Mouse (Mus musculus): ENCODE data around the gene Lcmt1. TPM values are rescaled to one million over a fixed set of nuclear protein-coding genes. Genes with fewer than 3 reads are reported as not detected.

The Lcmt1 gene
- total RNA-seq, 2 experiments from 2014 or later = 29.4 to 29.7 TPM

DNA sequence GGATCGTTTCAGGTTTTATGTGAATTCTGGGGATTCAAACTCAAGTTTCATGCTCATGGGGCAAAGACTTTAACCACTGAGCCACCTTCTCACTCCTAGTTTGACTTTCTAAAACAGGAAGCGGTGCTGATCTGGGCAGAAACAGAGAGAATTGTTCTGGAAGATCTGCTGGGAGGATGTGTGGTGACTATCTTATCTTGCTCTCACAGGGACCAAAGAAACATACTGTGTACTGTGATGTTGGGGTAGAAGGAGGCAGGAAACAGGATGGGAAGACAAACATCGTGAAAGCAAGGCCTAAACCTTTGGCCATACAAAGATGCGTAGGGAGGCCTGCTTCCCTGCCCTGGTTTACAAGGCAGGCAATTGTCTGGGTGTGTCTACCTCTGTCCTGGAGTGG, 89.7 kb downstream of the Lcmt1 start:
- DNase-seq = no peak

DNA sequence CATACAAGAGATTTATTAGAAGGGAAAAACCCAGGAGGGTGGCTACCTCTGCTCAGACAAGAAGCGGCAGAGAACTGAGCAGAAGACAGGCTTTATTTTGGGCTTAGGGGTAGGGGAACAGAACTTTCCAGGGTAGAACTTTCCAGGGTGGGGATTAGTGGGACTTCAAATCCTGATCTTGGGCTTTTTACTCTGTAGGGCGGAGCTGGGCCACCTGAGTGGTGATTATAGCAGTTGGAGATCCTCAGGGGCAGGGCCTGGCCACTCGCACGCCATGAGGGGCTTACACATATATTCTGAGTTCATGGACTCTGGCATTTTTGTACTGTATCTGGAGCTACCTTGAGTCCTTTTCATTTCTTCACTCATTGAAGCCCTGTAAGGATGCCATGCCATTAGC, 91.7 kb downstream of the Lcmt1 start:
- no peak for DNase-seq

DNA sequence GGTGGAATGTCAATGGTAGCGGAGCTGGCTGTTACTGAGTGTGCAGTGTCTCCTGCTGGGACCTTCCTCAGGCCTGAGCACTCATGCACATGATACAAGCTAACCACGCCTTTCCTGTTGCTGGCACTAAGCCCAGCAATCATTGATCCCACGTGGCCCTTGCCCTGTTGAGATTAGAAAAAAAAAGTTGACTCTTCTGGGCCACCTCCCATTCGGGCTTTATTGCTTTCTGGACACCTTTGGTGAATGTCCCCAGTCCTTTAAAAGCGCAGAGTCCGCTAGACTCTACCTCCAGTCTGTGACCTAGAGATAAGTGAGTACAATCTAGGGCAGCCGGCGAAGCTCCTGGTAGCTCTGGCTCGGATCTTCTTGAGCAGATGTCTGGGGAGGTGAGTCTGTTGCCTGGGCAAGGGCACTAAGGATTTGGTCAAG, 92.5 kb downstream of the Lcmt1 start, which contains the start of gene Aqp8:
Gene Aqp8, plus strand, starts transcription at position 222 of the 432 bp plus-strand sequence.
- DNase-seq = no peak

DNA sequence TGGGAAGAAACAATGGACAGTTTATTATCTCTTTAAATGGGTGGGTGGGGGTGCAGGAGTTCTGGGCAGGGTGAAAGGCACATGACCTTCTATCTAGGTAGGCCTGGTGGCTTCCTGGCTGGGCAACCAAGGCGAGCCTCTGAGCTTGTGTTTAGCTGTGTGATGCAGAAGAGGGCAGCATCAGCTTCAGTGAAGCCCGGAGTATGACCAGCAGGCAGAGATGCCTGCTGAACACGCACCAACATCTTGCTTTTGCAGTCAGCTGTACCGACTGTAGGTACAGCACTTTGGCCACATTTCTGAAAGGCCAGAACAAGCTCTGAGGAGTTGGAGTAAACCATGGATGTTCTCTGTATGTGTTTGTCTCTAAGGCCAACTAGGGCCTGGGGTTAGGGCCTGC, 94.0 kb downstream of the Lcmt1 start:
- DNase-seq = no peak

DNA sequence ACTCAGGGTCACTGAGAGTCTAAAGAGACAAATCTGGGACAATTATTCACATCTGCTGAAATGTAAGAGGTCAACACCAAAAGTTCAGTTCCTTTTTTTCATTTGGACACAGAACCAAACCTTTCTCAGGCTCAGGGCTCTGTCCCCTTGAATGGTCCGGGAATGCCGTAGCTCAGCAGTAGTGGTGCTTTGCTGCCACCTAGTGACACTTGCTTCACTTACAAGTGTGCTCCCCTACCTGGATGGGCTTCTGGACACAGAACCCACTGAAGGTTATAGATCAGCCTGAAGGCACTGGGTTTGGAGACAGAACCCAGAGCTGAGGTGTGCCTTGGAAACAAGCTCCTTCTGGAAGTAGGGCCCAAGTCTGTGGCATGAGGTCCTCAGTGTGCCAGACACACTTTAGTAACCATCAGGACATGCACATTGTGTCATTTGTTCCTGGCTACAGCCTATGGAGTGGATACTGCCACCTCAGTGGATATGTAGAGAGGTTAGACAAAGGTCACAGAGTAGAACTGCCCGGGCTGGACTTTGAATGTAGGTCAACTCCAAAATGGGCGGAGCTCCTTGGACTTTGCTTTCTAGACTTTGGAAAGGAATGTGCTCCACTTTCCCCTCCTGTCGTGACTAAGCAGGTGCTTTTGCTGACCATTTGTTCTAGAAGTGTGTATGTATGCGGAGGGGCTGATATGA, 96.3 kb downstream of the Lcmt1 start:
- DNase-seq = peak; percentile 78

DNA sequence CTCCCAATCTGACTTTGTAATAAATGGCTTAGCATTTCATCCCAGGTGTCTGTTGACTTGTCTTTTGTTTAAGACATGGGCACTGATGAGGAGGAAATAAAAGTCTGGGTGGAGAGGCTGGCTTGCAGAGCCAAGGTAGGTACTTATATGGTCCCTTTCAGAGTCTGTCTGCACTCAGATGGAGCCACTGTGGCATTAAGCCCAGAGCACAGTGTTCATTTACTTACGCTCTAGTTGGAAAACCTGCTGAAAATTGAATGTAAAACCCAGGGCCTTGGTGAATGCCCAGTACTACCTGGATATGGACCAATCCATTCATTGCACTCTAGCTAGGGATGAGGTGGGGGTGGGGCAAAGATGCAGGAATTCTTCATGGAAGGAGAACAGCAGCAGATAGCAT, 98.4 kb downstream of the Lcmt1 start:
- no peak for DNase-seq

Other genes starting within 250 kb of the Lcmt1 start
- gene Tnrc6a, start 245.9 kb upstream of the Lcmt1 start, total RNA-seq (2021) = 10 to 100 TPM; 21.9 to 36.0 TPM
- not detected for gene Slc5a11, start 155.0 kb upstream of the Lcmt1 start, total RNA-seq (2021)
- 10 to 100 TPM; 18.6 to 31.9 TPM for gene Arhgap17, start 131 bp downstream of the Lcmt1 start, total RNA-seq (2021)
- not detected for gene Aqp8, start 92.5 kb downstream of the Lcmt1 start, total RNA-seq (2021)
- gene Zkscan2, start 130.7 kb downstream of the Lcmt1 start, total RNA-seq (2021) = under 1 TPM; 0.33 to 0.52 TPM

Data from gastrocnemius, postnatal 10 days (tissue).